Mouse (Mus musculus) CH12.LX (cell line): ENCODE data around the gene Cx3cr1. TPM values are rescaled to one million over a fixed set of nuclear protein-coding genes. Genes with fewer than 3 reads are reported as not detected.

Experiments
- DNase-seq: peaks from one replicate; pipeline ENCODE4 v3.0.0-alpha.2; 2013; ENCODE audit errors: extremely low read depth
- H3K27ac ChIP-seq: 2 replicates; pipeline ENCODE4 v1.5.1; 2012; ENCODE audit warnings: low read depth, mild to moderate bottlenecking, control low read depth, moderate library complexity; ENCODE audit not compliant: insufficient read depth
- H3K27me3 ChIP-seq: replicated peaks from 2 replicates; pipeline ENCODE3; 2012; ENCODE audit warnings: inconsistent platforms
- H3K36me3 ChIP-seq, 2 experiments: replicated peaks in 1 of 2; 2 replicates each; pipeline versions ENCODE3 to v1.6.1; 2012; ENCODE audit warnings: inconsistent platforms in 1 of 2, low read length in 1 of 2, mild to moderate bottlenecking in 1 of 2, mixed read lengths in 1 of 2, moderate library complexity in 1 of 2; ENCODE audit not compliant: control insufficient read depth in 1 of 2, insufficient read depth in 1 of 2
- H3K4me1 ChIP-seq, 2 experiments: 2 replicates each; pipeline ENCODE4 v1.6.1; 2012; ENCODE audit warnings: inconsistent platforms in 1 of 2, moderate library complexity in 1 of 2; ENCODE audit not compliant: insufficient read depth in 2 of 2, control insufficient read depth in 1 of 2
- H3K4me2 ChIP-seq: 2 replicates; pipeline ENCODE4 v1.6.1; 2012; ENCODE audit warnings: low read depth, mild to moderate bottlenecking, control low read depth; ENCODE audit not compliant: poor library complexity, insufficient read depth, severe bottlenecking
- H3K4me3 ChIP-seq, 3 experiments: fragments of 150-350 bp in 1 of 3; sonication (generic) in 1 of 3; replicated peaks in 1 of 3; 2 replicates each; pipeline versions ENCODE3 to v1.5.1; 2011 to 2012; ENCODE audit warnings: low read depth in 2 of 3, low read length in 2 of 3, mild to moderate bottlenecking in 2 of 3, moderate library complexity in 2 of 3, control low read depth in 1 of 3, improper control_type of control experiment in 1 of 3, inconsistent platforms in 1 of 3, mixed read lengths in 1 of 3; ENCODE audit not compliant: poor library complexity in 1 of 3
- H3K79me2 ChIP-seq: replicated peaks from 2 replicates; pipeline ENCODE4 v1.6.1; 2012; ENCODE audit warnings: mild to moderate bottlenecking, moderate library complexity; ENCODE audit not compliant: control insufficient read depth, poor library complexity, insufficient read depth, severe bottlenecking; ENCODE audit errors: extremely low read depth
- H3K9ac ChIP-seq: 2 replicates; pipeline ENCODE4 v1.6.1; 2012; ENCODE audit warnings: low read depth, mild to moderate bottlenecking, control low read depth, moderate library complexity; ENCODE audit not compliant: insufficient read depth
- H3K9me3 ChIP-seq: replicated peaks from 2 replicates; pipeline ENCODE3; 2012; ENCODE audit warnings: low read length, inconsistent platforms, mixed read lengths
- BHLHE40 ChIP-seq: IDR thresholded peaks from 2 replicates; pipeline ENCODE4 v1.6.1; 2011; ENCODE audit warnings: mild to moderate bottlenecking, low read depth, low read length, improper control_type of control experiment
- CHD1 ChIP-seq: IDR thresholded peaks from 2 replicates; pipeline ENCODE4 v1.6.1; 2012; ENCODE audit warnings: low read depth, low read length, improper control_type of control experiment, inconsistent platforms
- CTCF ChIP-seq, 2 experiments: IDR thresholded peaks in 1 of 2; conservative IDR thresholded peaks in 1 of 2; 2 replicates each; pipeline ENCODE4 v1.5.1; 2011 to 2012; ENCODE audit warnings: low read depth in 2 of 2, low read length in 2 of 2, improper control_type of control experiment in 1 of 2, inconsistent platforms in 1 of 2, mild to moderate bottlenecking in 1 of 2, moderate library complexity in 1 of 2
- ELF1 ChIP-seq: IDR thresholded peaks from 2 replicates; pipeline ENCODE4 v1.6.1; 2014; ENCODE audit warnings: low read depth, mild to moderate bottlenecking, inconsistent platforms, low read length, improper control_type of control experiment
- ETS1 ChIP-seq: conservative IDR thresholded peaks from 2 replicates; pipeline ENCODE4 v1.6.1; 2012; ENCODE audit warnings: low read depth, mild to moderate bottlenecking, inconsistent platforms, low read length, improper control_type of control experiment, moderate library complexity
- GABPA ChIP-seq: IDR thresholded peaks from 2 replicates; pipeline ENCODE4 v1.6.1; 2012; ENCODE audit warnings: low read depth, low read length, improper control_type of control experiment, inconsistent platforms; ENCODE audit not compliant: insufficient replicate concordance
- HCFC1 ChIP-seq: IDR thresholded peaks from 2 replicates; pipeline ENCODE4 v1.6.1; 2012; ENCODE audit warnings: low read depth, mild to moderate bottlenecking, inconsistent platforms, low read length, improper control_type of control experiment
- JUN ChIP-seq: IDR thresholded peaks from 2 replicates; pipeline ENCODE4 v1.6.1; 2011; ENCODE audit warnings: low read depth, mild to moderate bottlenecking, low read length, improper control_type of control experiment, moderate library complexity; ENCODE audit not compliant: insufficient read depth
- MAX ChIP-seq: IDR thresholded peaks from 2 replicates; pipeline ENCODE4 v1.6.1; 2011; ENCODE audit warnings: low read length, improper control_type of control experiment
- MEF2A ChIP-seq: IDR thresholded peaks from 2 replicates; pipeline ENCODE4 v1.6.1; 2014; ENCODE audit warnings: low read depth, mild to moderate bottlenecking, inconsistent platforms, low read length, improper control_type of control experiment, borderline replicate concordance
- POLR2A ChIP-seq: IDR thresholded peaks from 2 replicates; pipeline ENCODE4 v1.6.1; 2011; ENCODE audit warnings: low read depth, mild to moderate bottlenecking, improper control_type of control experiment, low read length
- RAD21 ChIP-seq: IDR thresholded peaks from 2 replicates; pipeline ENCODE4 v1.6.1; 2011; ENCODE audit warnings: low read depth, mild to moderate bottlenecking, low read length, improper control_type of control experiment, moderate library complexity
- RCOR1 ChIP-seq: conservative IDR thresholded peaks from 2 replicates; pipeline ENCODE4 v1.6.1; 2012; ENCODE audit warnings: low read depth, mild to moderate bottlenecking, inconsistent platforms, low read length, improper control_type of control experiment
- SMC3 ChIP-seq: IDR thresholded peaks from 2 replicates; pipeline ENCODE4 v1.6.1; 2011; ENCODE audit warnings: low read depth, low read length, improper control_type of control experiment
- TBP ChIP-seq: conservative IDR thresholded peaks from 2 replicates; pipeline ENCODE4 v1.6.1; 2011; ENCODE audit warnings: low read depth, low read length, improper control_type of control experiment
- TCF12 ChIP-seq: IDR thresholded peaks from 2 replicates; pipeline ENCODE4 v1.6.1; 2014; ENCODE audit warnings: low read depth, mild to moderate bottlenecking, inconsistent platforms, low read length, improper control_type of control experiment
- UBTF ChIP-seq: IDR thresholded peaks from 2 replicates; pipeline ENCODE4 v1.6.1; 2012; ENCODE audit warnings: low read depth, mild to moderate bottlenecking, inconsistent platforms, low read length, improper control_type of control experiment, moderate library complexity
- USF1 ChIP-seq: IDR thresholded peaks from 2 replicates; pipeline ENCODE4 v1.6.1; 2014; ENCODE audit warnings: low read depth, mild to moderate bottlenecking, inconsistent platforms, low read length, improper control_type of control experiment
- dilution Hi-C: fragments of 300-500 bp; cut with MboI; formaldehyde crosslinking; loops from 2 replicates; pipeline ENCODE4 v1.14.3; 2020; ENCODE audit warnings: low sequenced_read_pairs; ENCODE audit not compliant: extremely low pct_unique_long_range_greater_than_20kb, extremely low pct_ligation_motif_present
- in situ Hi-C: fragments of 300-500 bp; cut with MboI; formaldehyde crosslinking; loops from 3 replicates; pipeline ENCODE4 v1.14.3; 2019; ENCODE audit warnings: low sequenced_read_pairs, low pct_ligation_motif_present, low pct_unique_long_range_greater_than_20kb, mixed read lengths
- polyA plus RNA-seq: library from polyadenylated mRNA; unstranded; fragments of >175 nt; gene quantifications from 2 replicates; pipeline ENCODE4 v1.2.1, GENCODE M21; 2012; ENCODE audit warnings: low read depth; ENCODE audit not compliant: insufficient read length
- total RNA-seq, 2 experiments: library from RNA; depleted of rRNA; stranded (reverse); fragments of 300-350 nt in 1 of 2; fragments of >200 nt in 1 of 2; gene quantifications; 2 replicates each; pipeline ENCODE4 v1.2.3; 2012 to 2014

Cx3cr1 gene
- total and polyA plus RNA-seq, 3 experiments: 0.06 TPM; not detected in 2

DNA sequence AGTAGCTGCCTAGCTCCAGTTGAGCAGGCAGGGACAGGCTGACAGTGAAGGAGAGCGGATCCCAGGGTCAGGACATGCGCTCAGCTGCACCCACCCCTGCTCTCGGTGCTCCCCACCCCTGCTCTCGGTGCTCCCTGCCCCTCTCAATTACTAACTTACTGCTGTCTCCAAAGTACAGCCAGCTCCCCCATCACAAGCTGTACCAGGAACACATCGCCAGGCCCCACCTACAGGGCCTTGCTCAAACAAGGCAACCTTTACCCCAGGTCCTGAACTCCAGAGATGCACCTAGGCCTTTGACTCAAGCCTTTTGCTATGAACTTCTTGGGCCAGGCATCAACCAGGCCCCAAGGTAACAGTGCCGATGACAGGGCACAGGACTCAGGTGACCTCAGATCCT, 136.0 kb downstream of the Cx3cr1 start:
- H3K9me3 ChIP-seq: peaks cover 4% of the 10 kb centered on the region
- H3K4me1 ChIP-seq: peaks cover 10 to 43% of the 10 kb centered on the region in 2 experiments
- TF ChIP-seq UBTF (no peak), ELF1 (no peak), RCOR1 (no peak), HCFC1 (no peak), USF1 (no peak), CHD1 (no peak), ETS1 (no peak), TBP (no peak), CTCF (conservative IDR thresholded peaks at IDR 0.05 in 1 of 2, IDR thresholded peaks at IDR 0.05 in 1 of 2; ENCODE audit: low read depth in 2 of 2, low read length in 2 of 2) (no peak), GABPA (no peak), JUN (no peak), MAX (no peak), SMC3 (no peak), TCF12 (no peak), MEF2A (no peak), RAD21 (no peak), BHLHE40 (no peak)
- no peaks in the 10 kb centered on the region for H3K79me2 ChIP-seq
- no peaks in the 10 kb centered on the region for H3K27me3 ChIP-seq
- dilution Hi-C loops (no loop called here), in situ Hi-C loops (no loop called here)
- no peak overlapping the region for H3K4me2 ChIP-seq
- no peak overlapping the region for H3K9ac ChIP-seq
- no peak overlapping the region for H3K4me3 ChIP-seq
- no peak for DNase-seq
- peaks cover 40 to 62% of the 10 kb centered on the region in 2 experiments for H3K36me3 ChIP-seq
- H3K27ac ChIP-seq: no peak overlapping the region

DNA sequence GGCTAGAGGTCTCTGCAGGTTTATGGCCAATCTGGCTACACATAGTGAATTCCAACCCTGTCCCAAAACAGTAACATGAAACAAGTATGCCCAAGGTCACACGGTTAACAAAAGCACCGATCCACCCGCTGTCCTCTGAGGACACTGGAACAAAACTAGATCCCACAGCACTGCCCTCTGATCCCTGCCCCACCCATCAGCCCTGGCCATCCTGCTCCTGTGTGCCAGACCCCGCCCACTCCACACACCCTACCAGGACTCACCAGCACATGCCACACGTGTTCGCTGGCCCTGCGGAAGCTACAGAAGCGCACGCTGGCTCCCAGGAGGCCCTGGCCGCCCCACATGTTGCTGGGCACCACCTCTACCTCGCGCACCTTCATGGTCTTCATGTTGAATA, 137.3 kb downstream of the Cx3cr1 start:
- in situ Hi-C loops (no loop called here), dilution Hi-C loops (no loop called here)
- Histone ChIP-seq H3K27ac (no peak overlapping the region), H3K4me3 (no peak overlapping the region), H3K36me3 (peaks cover 52 to 75% of the 10 kb centered on the region in 2 experiments), H3K79me2 (no peaks in the 10 kb centered on the region), H3K4me1 (peaks cover 5 to 44% of the 10 kb centered on the region in 2 experiments), H3K9ac (no peak overlapping the region), H3K9me3 (peaks cover 4% of the 10 kb centered on the region), H3K4me2 (no peak overlapping the region), H3K27me3 (no peaks in the 10 kb centered on the region)
- DNase-seq: no peak
- no peak for TF ChIP-seq ELF1
- no peak for TF ChIP-seq RCOR1
- TF ChIP-seq POLR2A: no peak
